Mouse (Mus musculus): ENCODE results near the gene Prss41.

- TF ChIP-seq POLR2A (IDR thresholded peaks at IDR 0.05; ENCODE audit: insufficient read depth, low read length) = no peak
- no peak for TF ChIP-seq CTCF (IDR thresholded peaks at IDR 0.05; ENCODE audit: low read depth, low read length)
- TF ChIP-seq EP300 (IDR thresholded peaks at IDR 0.05; ENCODE audit: insufficient read depth, low read depth, low read length) = no peak
Observed at GRCm38 (mm10) chr17:23802746-23803365, 41.1 kb downstream of the Prss41 start.

All from ES-Bruce4 (cell line).